Mouse (Mus musculus) cerebellum, postnatal 25 days (tissue): ENCODE data around the gene Fzd9.
"Not testable (repeated sequence)": the region's sequence is repeated elsewhere in the genome, so short reads cannot be mapped to it uniquely, and the experiment has no call there.

ENCODE experiments used
- DNase-seq, 2 experiments: peaks; one replicate each; pipeline ENCODE4 v3.0.0; 2021; ENCODE audit warnings: mixed read lengths in 2 of 2

Gene Fzd9

GRCm38 (mm10) chr5:135248956-135249676 is 1.9 kb downstream of the Fzd9 start:
- no peak for DNase-seq

DNA sequence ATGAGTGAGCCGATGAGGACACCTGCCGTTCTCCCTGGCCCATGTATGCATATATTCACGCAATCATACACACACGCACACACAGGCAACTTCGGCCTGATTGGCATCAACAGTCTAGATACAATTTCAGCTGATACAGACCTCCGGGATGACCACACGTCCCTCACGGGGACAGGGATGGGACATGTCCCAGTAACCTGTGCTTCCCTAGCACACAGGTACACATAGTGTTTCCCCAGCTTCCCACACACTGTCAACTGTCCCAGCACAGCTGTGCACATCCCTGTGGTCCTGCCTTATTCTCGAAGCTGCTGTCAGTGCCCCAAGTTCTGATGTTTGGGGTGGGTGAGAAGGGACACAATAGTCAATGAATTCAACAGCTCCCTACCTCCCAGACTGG is 3.7 kb downstream of the Fzd9 start:
- DNase-seq = no peak

DNA sequence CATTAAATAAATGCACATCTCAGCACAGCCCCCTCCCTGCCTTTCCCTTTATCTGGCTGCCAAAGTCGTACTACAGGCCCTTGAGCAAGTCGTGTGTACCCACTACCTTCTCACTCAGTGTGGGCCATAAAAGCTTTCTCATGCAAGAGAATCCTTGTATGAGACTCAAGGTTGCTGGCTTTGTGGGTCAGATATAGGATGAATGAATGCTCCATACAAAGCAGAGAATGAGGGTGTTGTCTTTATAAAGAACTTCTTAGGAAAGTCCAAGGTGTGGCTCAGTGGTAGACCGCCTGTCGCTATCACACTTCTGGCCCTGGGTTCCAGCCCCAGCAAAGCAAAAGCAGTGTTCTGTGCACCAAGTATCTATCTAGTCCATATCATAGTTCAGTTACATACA is 4.5 kb downstream of the Fzd9 start:
- DNase-seq = no peak

GRCm38 (mm10) chr5:135243166-135243565 is 7.9 kb downstream of the Fzd9 start:
- peak; percentile 53 to 59 for DNase-seq

- peak in 1 of 2 experiments; percentile 18 for DNase-seq
Measured at GRCm38 (mm10) chr5:135242608-135243007, 8.4 kb downstream of the Fzd9 start.

DNA sequence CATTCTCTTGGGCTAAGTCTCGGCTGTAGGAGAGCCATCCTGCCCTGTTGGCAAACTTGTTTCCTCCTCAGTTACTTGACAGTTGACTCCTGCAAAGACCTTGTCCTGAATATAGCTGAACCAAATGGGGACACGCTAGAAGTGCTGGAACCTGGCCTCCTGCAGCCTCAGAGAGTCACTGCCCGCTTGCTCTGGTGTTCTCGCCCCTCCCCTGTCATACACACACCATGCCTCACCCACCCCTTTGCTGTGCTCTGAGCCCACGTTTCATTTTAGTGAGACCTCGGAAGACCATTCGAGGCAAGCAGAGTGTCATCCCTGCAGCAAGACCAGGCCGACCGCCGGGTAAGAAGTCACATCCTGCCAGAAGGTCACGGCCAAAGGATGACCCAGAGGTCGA is 8.9 kb downstream of the Fzd9 start:
- no peak for DNase-seq

- DNase-seq = no peak
Measured at GRCm38 (mm10) chr5:135241474-135241873, 9.6 kb downstream of the Fzd9 start.

- DNase-seq = no peak
Measured at GRCm38 (mm10) chr5:135238832-135239231, 12.2 kb downstream of the Fzd9 start.

DNA sequence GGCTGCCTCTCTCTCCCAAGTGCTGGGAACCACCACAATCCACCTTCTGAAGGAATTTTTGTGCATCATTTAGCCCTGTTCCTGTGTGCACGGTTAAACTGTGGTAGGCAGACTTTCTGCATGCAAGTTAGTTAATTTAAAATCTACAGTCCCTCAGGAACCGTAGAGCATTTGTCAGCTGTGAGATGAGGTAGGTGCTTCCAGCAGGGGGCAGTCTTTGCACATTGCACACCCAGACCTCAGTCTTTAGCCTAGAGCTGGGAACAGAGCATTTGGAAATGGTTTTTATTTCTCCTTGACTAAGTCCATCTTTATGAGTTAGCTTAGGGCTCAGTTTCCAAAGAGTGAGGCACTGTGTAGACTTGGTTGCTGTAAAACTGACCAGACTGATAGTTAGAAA is 14.5 kb downstream of the Fzd9 start:
- DNase-seq = peak; percentile 69 to 80

DNA sequence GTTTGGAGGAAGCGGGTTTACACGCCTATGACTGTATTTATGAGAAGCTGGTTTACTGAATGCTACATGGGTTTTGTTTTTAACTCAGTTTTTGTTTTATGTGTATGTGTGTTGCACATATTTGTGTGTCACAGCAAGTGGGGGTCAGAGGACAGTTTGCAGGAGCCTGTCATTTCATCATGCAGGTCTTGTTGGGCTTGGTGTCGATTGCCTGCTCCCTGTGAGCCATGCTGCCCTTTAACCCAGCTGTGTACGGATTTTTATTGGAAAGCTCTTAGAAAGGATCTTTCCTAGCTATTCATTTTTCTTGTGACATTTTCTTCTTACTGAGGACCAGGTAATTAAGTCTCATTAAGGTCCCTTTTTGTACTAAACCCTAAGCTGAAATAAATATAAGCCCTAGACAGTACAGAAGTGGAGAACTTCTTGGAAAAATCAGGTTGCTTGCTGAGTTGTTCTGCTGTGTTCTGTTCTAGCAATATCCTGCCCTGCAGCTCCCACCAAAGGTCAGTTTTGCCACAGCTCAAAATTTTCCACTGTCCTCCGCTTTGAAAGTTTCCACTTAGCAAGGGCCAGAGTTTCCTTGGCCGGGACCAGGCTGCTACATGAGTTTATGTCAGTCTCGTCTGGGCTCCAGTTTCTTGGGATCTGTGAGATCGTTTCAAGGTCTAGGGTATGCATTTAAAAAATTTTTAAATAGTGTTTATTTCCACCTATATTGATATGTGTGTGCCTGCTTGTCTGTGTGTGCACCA is 17.7 kb downstream of the Fzd9 start:
- DNase-seq = no peak

DNA sequence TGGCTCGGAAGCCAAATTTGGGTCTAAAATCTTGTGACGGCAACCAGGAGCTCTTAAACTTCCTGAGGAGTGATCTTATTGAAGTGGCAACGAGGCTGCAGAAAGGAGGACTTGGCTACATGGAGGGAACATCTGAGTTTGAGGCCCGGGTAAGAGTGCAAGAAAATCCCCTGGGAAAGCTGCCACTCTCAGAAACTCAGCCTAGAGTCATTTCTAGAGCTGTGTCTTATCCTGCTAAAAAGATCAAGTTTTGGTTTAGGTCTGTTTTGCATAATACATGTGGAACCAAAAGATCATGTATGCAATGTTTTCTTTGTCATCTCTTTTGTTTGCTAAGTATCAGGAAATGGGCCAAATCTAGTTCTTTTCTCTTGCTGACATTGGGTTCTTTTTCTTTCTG is 20.8 kb downstream of the Fzd9 start:
- DNase-seq = no peak

DNA sequence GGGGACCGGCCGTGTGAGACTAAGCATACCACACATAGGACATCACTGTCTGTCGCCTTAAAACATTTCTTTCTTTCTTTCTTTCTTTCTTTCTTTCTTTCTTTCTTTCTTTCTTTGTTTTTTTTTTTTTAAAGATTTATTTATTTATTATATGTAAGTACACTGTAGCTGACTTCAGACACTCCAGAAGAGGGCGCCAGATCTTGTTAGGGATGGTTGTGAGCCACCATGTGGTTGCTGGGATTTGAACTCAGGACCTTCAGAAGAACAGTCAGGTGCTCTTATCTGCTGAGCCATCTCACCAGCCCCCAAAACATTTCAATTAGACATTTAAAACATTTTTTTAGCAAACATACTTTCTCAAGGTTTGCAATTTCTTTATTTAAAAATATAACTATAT is 25.2 kb downstream of the Fzd9 start:
- not testable (repeated sequence) for DNase-seq

GRCm38 (mm10) chr5:135224169-135224568 is 26.9 kb downstream of the Fzd9 start:
- no peak for DNase-seq

- DNase-seq = no peak
Measured at GRCm38 (mm10) chr5:135222066-135222465, 29.0 kb downstream of the Fzd9 start.

DNA sequence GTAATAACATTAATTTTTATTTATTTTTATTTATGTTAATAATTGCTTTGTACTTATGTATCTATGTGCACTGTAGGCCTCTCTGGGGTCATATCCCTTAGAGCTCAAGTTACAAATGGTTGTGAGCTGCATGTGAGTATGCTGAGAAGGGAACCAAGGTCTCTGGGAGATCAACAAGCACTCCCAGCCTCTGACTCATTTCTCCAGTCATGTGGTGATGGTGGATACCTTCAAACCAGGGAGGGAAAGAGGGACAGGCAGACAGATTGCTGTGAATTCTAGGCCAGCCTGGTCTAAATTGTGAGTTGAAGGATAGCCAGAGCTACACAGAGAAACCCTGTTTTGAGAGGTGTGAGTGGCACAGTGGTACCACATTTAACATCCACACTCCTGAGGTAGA is 30.1 kb downstream of the Fzd9 start:
- no peak for DNase-seq

- DNase-seq = peak; percentile 27 to 65
Measured at GRCm38 (mm10) chr5:135216871-135217270, 34.2 kb downstream of the Fzd9 start.

GRCm38 (mm10) chr5:135208197-135208596 is 42.8 kb downstream of the Fzd9 start:
- DNase-seq = no peak

- no peak for DNase-seq
Measured at GRCm38 (mm10) chr5:135202763-135203162, 48.3 kb downstream of the Fzd9 start.
